Mouse (Mus musculus) adrenal gland, postnatal 25 days (tissue): ENCODE data around the gene Zfyve28. TPM values are rescaled to one million over a fixed set of nuclear protein-coding genes. Genes with fewer than 3 reads are reported as not detected.

Experiments used
- DNase-seq: peaks from one replicate; pipeline ENCODE4 v3.0.0; 2021; ENCODE audit warnings: mixed read lengths
- total RNA-seq: library from RNA; stranded (reverse); gene quantifications from 2 replicates; pipeline ENCODE4 v1.2.3, GENCODE M21; 2021

The Zfyve28 gene
- total RNA-seq, 1 experiment from 2014 or later: 0.70 TPM

- no peak for DNase-seq
Measured at GRCm38 (mm10) chr5:34204911-34205310, 83.3 kb downstream of the Zfyve28 start.

GRCm38 (mm10) chr5:34202006-34202405 is 86.2 kb downstream of the Zfyve28 start:
- DNase-seq: no peak

- no peak for DNase-seq
Measured at GRCm38 (mm10) chr5:34201396-34201795, 86.9 kb downstream of the Zfyve28 start.

- DNase-seq: no peak
Measured at GRCm38 (mm10) chr5:34198615-34199014, 89.6 kb downstream of the Zfyve28 start.

- DNase-seq: peak; percentile 27
Measured at GRCm38 (mm10) chr5:34197243-34197642, 91.0 kb downstream of the Zfyve28 start.

- DNase-seq: no peak
Measured at GRCm38 (mm10) chr5:34196423-34196822, 91.8 kb downstream of the Zfyve28 start.

GRCm38 (mm10) chr5:34195786-34196185 is 92.5 kb downstream of the Zfyve28 start:
- no peak for DNase-seq

GRCm38 (mm10) chr5:34194975-34195662 is 93.1 kb downstream of the Zfyve28 start:
- no peak for DNase-seq

- no peak for DNase-seq
Measured at GRCm38 (mm10) chr5:34194426-34194825, 93.8 kb downstream of the Zfyve28 start.

- DNase-seq: no peak
Measured at GRCm38 (mm10) chr5:34191843-34192242, 96.4 kb downstream of the Zfyve28 start.

GRCm38 (mm10) chr5:34191021-34191420 is 97.2 kb downstream of the Zfyve28 start:
- peak; percentile 57 for DNase-seq

- no peak for DNase-seq
Measured at GRCm38 (mm10) chr5:34189521-34189920, 98.7 kb downstream of the Zfyve28 start.

GRCm38 (mm10) chr5:34188856-34189255 is 99.4 kb downstream of the Zfyve28 start:
- no peak for DNase-seq

GRCm38 (mm10) chr5:34187601-34188316 is 100.5 kb downstream of the Zfyve28 start, which contains the start of gene Mxd4:
Gene Mxd4 (minus strand): TSS chr5:34187720.
- DNase-seq: peak; percentile 99

- DNase-seq: peak; percentile 76
Measured at GRCm38 (mm10) chr5:34186961-34187391, 101.3 kb downstream of the Zfyve28 start.

- peak; percentile 4 for DNase-seq
Measured at GRCm38 (mm10) chr5:34186391-34186790, 101.9 kb downstream of the Zfyve28 start.

GRCm38 (mm10) chr5:34185791-34186190 is 102.5 kb downstream of the Zfyve28 start:
- peak; percentile 0 for DNase-seq

- no peak for DNase-seq
Measured at GRCm38 (mm10) chr5:34185051-34185580, 103.1 kb downstream of the Zfyve28 start.

- DNase-seq: no peak
Measured at GRCm38 (mm10) chr5:34183976-34184375, 104.3 kb downstream of the Zfyve28 start.

GRCm38 (mm10) chr5:34183156-34183880 is 104.9 kb downstream of the Zfyve28 start:
- DNase-seq: peak; percentile 51

- DNase-seq: peak; percentile 37
Measured at GRCm38 (mm10) chr5:34182486-34182885, 105.8 kb downstream of the Zfyve28 start.

- no peak for DNase-seq
Measured at GRCm38 (mm10) chr5:34177821-34178220, 110.4 kb downstream of the Zfyve28 start.

- DNase-seq: peak; percentile 60
Measured at GRCm38 (mm10) chr5:34177091-34177490, 111.2 kb downstream of the Zfyve28 start.
